Mouse (Mus musculus) heart, embryonic 14.5 days (tissue): ENCODE measurements around the gene Slc22a3. TPM values are rescaled to one million over a fixed set of nuclear protein-coding genes. Genes with fewer than 3 reads are reported as not detected.

Source experiments
- polyA plus RNA-seq: library from polyadenylated mRNA; unstranded; fragments of >200 nt; fragmentation: Nextera tagmentation; extraction: Ambion mirVana; gene quantifications from 2 replicates; pipeline ENCODE4 v1.2.1, GENCODE M21; 2014

Slc22a3 gene
- polyA plus RNA-seq, 1 experiment from 2014 or later: 0.45 TPM

Other genes starting within 250 kb of the Slc22a3 start
- 34.3 and 39.2 TPM in 2 replicates for gene Map3k4, start 188.9 kb downstream of the Slc22a3 start, polyA plus RNA-seq
- gene Plg, start 129.1 kb downstream of the Slc22a3 start, polyA plus RNA-seq: not detected in 2 replicates
- gene Slc22a2, start 76.4 kb upstream of the Slc22a3 start, polyA plus RNA-seq: not detected in 2 replicates
- 28.7 and 42.4 TPM in 2 replicates for gene Slc22a1, start 168.1 kb upstream of the Slc22a3 start, polyA plus RNA-seq